Mouse (Mus musculus) CH12.LX (cell line): ENCODE measurements around the gene Zfp52. TPM values are rescaled to one million over a fixed set of nuclear protein-coding genes. Genes with fewer than 3 reads are reported as not detected.
A peak's percentile ranks its signal among the peaks of the same experiment; 100 is the strongest.

Source experiments
- DNase-seq: peaks from one replicate; pipeline ENCODE4 v3.0.0-alpha.2; 2013; ENCODE audit errors: extremely low read depth
- H3K27ac ChIP-seq: 2 replicates; pipeline ENCODE4 v1.5.1; 2012; ENCODE audit warnings: low read depth, mild to moderate bottlenecking, control low read depth, moderate library complexity; ENCODE audit not compliant: insufficient read depth
- H3K27me3 ChIP-seq: replicated peaks from 2 replicates; pipeline ENCODE3; 2012; ENCODE audit warnings: inconsistent platforms
- H3K36me3 ChIP-seq, 2 experiments: replicated peaks in 1 of 2; 2 replicates each; pipeline versions ENCODE3 to v1.6.1; 2012; ENCODE audit warnings: inconsistent platforms in 1 of 2, low read length in 1 of 2, mild to moderate bottlenecking in 1 of 2, mixed read lengths in 1 of 2, moderate library complexity in 1 of 2; ENCODE audit not compliant: control insufficient read depth in 1 of 2, insufficient read depth in 1 of 2
- H3K4me1 ChIP-seq, 2 experiments: 2 replicates each; pipeline ENCODE4 v1.6.1; 2012; ENCODE audit warnings: inconsistent platforms in 1 of 2, moderate library complexity in 1 of 2; ENCODE audit not compliant: insufficient read depth in 2 of 2, control insufficient read depth in 1 of 2
- H3K4me2 ChIP-seq: 2 replicates; pipeline ENCODE4 v1.6.1; 2012; ENCODE audit warnings: low read depth, mild to moderate bottlenecking, control low read depth; ENCODE audit not compliant: poor library complexity, insufficient read depth, severe bottlenecking
- H3K4me3 ChIP-seq, 3 experiments: fragments of 150-350 bp in 1 of 3; sonication (generic) in 1 of 3; replicated peaks in 1 of 3; 2 replicates each; pipeline versions ENCODE3 to v1.5.1; 2011 to 2012; ENCODE audit warnings: low read depth in 2 of 3, low read length in 2 of 3, mild to moderate bottlenecking in 2 of 3, moderate library complexity in 2 of 3, control low read depth in 1 of 3, improper control_type of control experiment in 1 of 3, inconsistent platforms in 1 of 3, mixed read lengths in 1 of 3; ENCODE audit not compliant: poor library complexity in 1 of 3
- H3K79me2 ChIP-seq: replicated peaks from 2 replicates; pipeline ENCODE4 v1.6.1; 2012; ENCODE audit warnings: mild to moderate bottlenecking, moderate library complexity; ENCODE audit not compliant: control insufficient read depth, poor library complexity, insufficient read depth, severe bottlenecking; ENCODE audit errors: extremely low read depth
- H3K9ac ChIP-seq: 2 replicates; pipeline ENCODE4 v1.6.1; 2012; ENCODE audit warnings: low read depth, mild to moderate bottlenecking, control low read depth, moderate library complexity; ENCODE audit not compliant: insufficient read depth
- H3K9me3 ChIP-seq: replicated peaks from 2 replicates; pipeline ENCODE3; 2012; ENCODE audit warnings: low read length, inconsistent platforms, mixed read lengths
- CTCF ChIP-seq, 2 experiments: IDR thresholded peaks in 1 of 2; conservative IDR thresholded peaks in 1 of 2; 2 replicates each; pipeline ENCODE4 v1.5.1; 2011 to 2012; ENCODE audit warnings: low read depth in 2 of 2, low read length in 2 of 2, improper control_type of control experiment in 1 of 2, inconsistent platforms in 1 of 2, mild to moderate bottlenecking in 1 of 2, moderate library complexity in 1 of 2
- GABPA ChIP-seq: IDR thresholded peaks from 2 replicates; pipeline ENCODE4 v1.6.1; 2012; ENCODE audit warnings: low read depth, low read length, improper control_type of control experiment, inconsistent platforms; ENCODE audit not compliant: insufficient replicate concordance
- MAX ChIP-seq: IDR thresholded peaks from 2 replicates; pipeline ENCODE4 v1.6.1; 2011; ENCODE audit warnings: low read length, improper control_type of control experiment
- MAZ ChIP-seq: IDR thresholded peaks from 2 replicates; pipeline ENCODE4 v1.6.1; 2012; ENCODE audit warnings: low read depth, mild to moderate bottlenecking, inconsistent platforms, low read length, improper control_type of control experiment, moderate library complexity
- MXI1 ChIP-seq: IDR thresholded peaks from 2 replicates; pipeline ENCODE4 v1.6.1; 2011; ENCODE audit warnings: mild to moderate bottlenecking, low read depth, low read length, improper control_type of control experiment
- MYC ChIP-seq: IDR thresholded peaks from 2 replicates; pipeline ENCODE4 v1.6.1; 2011; ENCODE audit warnings: low read depth, mild to moderate bottlenecking, improper control_type of control experiment, low read length
- POLR2A ChIP-seq: IDR thresholded peaks from 2 replicates; pipeline ENCODE4 v1.6.1; 2011; ENCODE audit warnings: low read depth, mild to moderate bottlenecking, improper control_type of control experiment, low read length
- POLR2AphosphoS2 ChIP-seq: IDR thresholded peaks from 2 replicates; pipeline ENCODE4 v1.6.1; 2011; ENCODE audit warnings: low read depth, low read length, improper control_type of control experiment
- RAD21 ChIP-seq: IDR thresholded peaks from 2 replicates; pipeline ENCODE4 v1.6.1; 2011; ENCODE audit warnings: low read depth, mild to moderate bottlenecking, low read length, improper control_type of control experiment, moderate library complexity
- SMC3 ChIP-seq: IDR thresholded peaks from 2 replicates; pipeline ENCODE4 v1.6.1; 2011; ENCODE audit warnings: low read depth, low read length, improper control_type of control experiment
- TBP ChIP-seq: conservative IDR thresholded peaks from 2 replicates; pipeline ENCODE4 v1.6.1; 2011; ENCODE audit warnings: low read depth, low read length, improper control_type of control experiment
- TCF12 ChIP-seq: IDR thresholded peaks from 2 replicates; pipeline ENCODE4 v1.6.1; 2014; ENCODE audit warnings: low read depth, mild to moderate bottlenecking, inconsistent platforms, low read length, improper control_type of control experiment
- ZC3H11A ChIP-seq: IDR thresholded peaks from 2 replicates; pipeline ENCODE4 v1.6.1; 2012; ENCODE audit warnings: low read depth, mild to moderate bottlenecking, inconsistent platforms, low read length, improper control_type of control experiment
- dilution Hi-C: fragments of 300-500 bp; cut with MboI; formaldehyde crosslinking; loops from 2 replicates; pipeline ENCODE4 v1.14.3; 2020; ENCODE audit warnings: low sequenced_read_pairs; ENCODE audit not compliant: extremely low pct_unique_long_range_greater_than_20kb, extremely low pct_ligation_motif_present
- in situ Hi-C: fragments of 300-500 bp; cut with MboI; formaldehyde crosslinking; loops from 3 replicates; pipeline ENCODE4 v1.14.3; 2019; ENCODE audit warnings: low sequenced_read_pairs, low pct_ligation_motif_present, low pct_unique_long_range_greater_than_20kb, mixed read lengths
- polyA plus RNA-seq: library from polyadenylated mRNA; unstranded; fragments of >175 nt; gene quantifications from 2 replicates; pipeline ENCODE4 v1.2.1, GENCODE M21; 2012; ENCODE audit warnings: low read depth; ENCODE audit not compliant: insufficient read length
- total RNA-seq, 2 experiments: library from RNA; depleted of rRNA; stranded (reverse); fragments of 300-350 nt in 1 of 2; fragments of >200 nt in 1 of 2; gene quantifications; 2 replicates each; pipeline ENCODE4 v1.2.3; 2012 to 2014

Zfp52 gene
- total and polyA plus RNA-seq, 3 experiments, result 5.9 to 15.4 (median 8.6) TPM

DNA sequence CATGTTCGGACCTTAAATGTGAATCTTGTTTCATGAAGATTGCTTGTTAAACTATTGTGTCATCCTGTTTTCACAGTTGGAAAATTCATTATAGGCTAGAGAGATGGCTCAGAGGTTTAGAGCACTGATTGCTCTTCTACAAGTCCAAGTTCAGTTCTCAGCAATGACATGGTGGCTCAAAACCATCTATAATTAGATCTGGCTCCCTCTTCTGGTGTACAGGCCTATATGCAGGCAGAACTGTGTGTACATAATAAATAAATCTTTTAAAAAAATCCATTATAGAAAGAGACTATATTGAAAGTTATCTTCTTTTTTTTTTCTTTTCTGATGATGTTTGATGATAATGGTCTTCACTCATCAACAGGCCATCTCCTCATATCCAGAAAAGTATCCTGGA lies 30.8 kb upstream of the Zfp52 start:
- Histone ChIP-seq H3K4me2 (no peak overlapping the region), H3K9me3 (no peaks in the 10 kb centered on the region), H3K4me3 (no peak overlapping the region), H3K4me1 (no peaks in the 10 kb centered on the region), H3K36me3 (peaks cover 28 to 42% of the 10 kb centered on the region in 2 experiments), H3K9ac (no peak overlapping the region), H3K79me2 (no peaks in the 10 kb centered on the region), H3K27ac (no peak overlapping the region), H3K27me3 (no peaks in the 10 kb centered on the region)
- TF ChIP-seq SMC3, result peak; percentile 45
- peak in 1 of 2 experiments; percentile 57; a peak in 2 of 4 replicates for TF ChIP-seq CTCF (conservative IDR thresholded peaks at IDR 0.05 in 1 of 2, IDR thresholded peaks at IDR 0.05 in 1 of 2; ENCODE audit: low read depth in 2 of 2, low read length in 2 of 2)
- peak; percentile 47 for TF ChIP-seq RAD21
- TF ChIP-seq POLR2A, result no peak
- in situ Hi-C loops, result no loop called here
- DNase-seq, result no peak
- dilution Hi-C loops, result no loop called here

DNA sequence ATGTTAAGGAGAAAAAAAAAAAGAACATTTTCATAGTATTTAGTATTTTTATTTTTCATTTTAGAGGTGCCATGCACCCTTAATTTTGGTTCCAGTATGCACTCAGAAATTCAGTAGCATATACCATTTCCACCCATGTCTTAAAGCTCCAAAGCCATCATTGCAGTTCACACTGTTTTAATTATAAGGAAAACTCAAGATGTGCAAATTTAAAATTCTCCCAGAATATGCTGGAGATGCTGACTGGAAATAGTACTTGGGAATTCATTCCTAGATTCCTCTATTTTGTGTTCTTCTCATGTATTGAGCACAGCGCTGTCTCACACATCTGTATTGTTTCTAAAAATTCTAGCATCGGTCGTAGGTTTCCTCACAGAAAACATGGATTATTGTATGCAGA lies 29.1 kb upstream of the Zfp52 start:
- Histone ChIP-seq H3K9ac (no peak overlapping the region), H3K79me2 (no peaks in the 10 kb centered on the region), H3K27ac (no peak overlapping the region), H3K4me3 (no peak overlapping the region), H3K4me2 (no peak overlapping the region), H3K4me1 (no peaks in the 10 kb centered on the region), H3K27me3 (no peaks in the 10 kb centered on the region), H3K36me3 (peaks cover 33 to 46% of the 10 kb centered on the region in 2 experiments), H3K9me3 (no peaks in the 10 kb centered on the region)
- no peak for DNase-seq
- TF ChIP-seq TBP (no peak), POLR2AphosphoS2 (no peak), ZC3H11A (no peak), TCF12 (no peak), MAZ (no peak), GABPA (no peak), MXI1 (no peak), MYC (no peak), MAX (no peak)
- dilution Hi-C loops, result no loop called here
- in situ Hi-C loops, result no loop called here

DNA sequence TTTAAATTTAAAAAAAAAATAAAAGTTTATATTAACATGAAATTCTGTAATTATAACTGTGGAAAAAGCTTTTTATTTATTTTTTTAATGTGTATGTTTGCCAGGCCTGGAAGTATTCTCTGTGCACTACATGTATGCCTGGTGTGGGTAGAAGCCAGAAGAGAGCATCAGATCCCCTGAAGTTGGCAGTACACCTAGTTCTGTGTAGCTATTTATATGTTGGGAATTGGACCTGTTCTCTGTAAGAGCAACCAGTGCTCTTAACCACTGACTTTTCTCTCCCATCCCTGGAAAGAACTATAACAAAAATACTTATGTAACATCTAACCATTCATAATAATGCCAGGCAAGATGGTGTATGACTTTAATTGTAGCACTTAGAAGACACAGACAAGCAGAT lies 25.6 kb upstream of the Zfp52 start:
- Histone ChIP-seq H3K4me1 (no peaks in the 10 kb centered on the region), H3K79me2 (no peaks in the 10 kb centered on the region), H3K9me3 (peaks cover 5% of the 10 kb centered on the region), H3K4me3 (no peak overlapping the region), H3K4me2 (no peak overlapping the region), H3K36me3 (peaks cover 36 to 48% of the 10 kb centered on the region in 2 experiments), H3K27me3 (no peaks in the 10 kb centered on the region), H3K9ac (no peak overlapping the region), H3K27ac (no peak overlapping the region)
- DNase-seq, result no peak
- dilution Hi-C loops (no loop called here), in situ Hi-C loops (loop anchor here (10.0 kb wide), 1 partner anchor 85 kb away; the partner anchor contains the start of gene Zfp54)
- TF ChIP-seq MAX, result no peak
